In the genomic region with DNA sequence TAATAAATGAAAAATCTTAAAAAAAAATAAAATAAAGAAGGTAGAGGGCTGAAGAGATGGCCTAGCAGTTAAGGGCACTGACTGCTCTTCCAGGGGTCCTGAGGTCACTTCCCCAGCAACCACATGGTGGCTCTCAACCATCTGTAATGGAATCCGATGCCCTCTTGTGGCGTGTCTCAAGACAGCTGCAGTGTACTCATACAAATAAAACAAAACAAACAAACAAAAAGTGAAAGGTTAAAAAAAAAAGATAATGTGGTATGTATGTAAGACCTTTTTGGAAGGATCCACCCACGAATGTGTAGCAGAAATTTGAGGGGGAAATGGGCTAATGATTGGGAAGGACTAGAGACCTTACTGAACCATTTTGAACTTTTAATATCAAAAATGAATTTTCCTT, we compare ENCODE assay signal across 8 mouse cellular contexts. TPM values are rescaled to one million over a fixed set of nuclear protein-coding genes. Genes with fewer than 3 reads are reported as not detected.
DNase-seq lines count a peak whose midpoint lies in the region; ATAC-seq and TF ChIP-seq lines count a peak whose summit lies in the region.

No protein-coding gene starts in this region.

- peak; percentile 30; the same call in 1 of the 2 replicates for TF ChIP-seq CTCF in E14TG2a.4 (conservative IDR thresholded peaks at IDR 0.05; ENCODE audit: low read length)
- peak; percentile 55 for TF ChIP-seq CTCF in lung, adult 2 months (IDR thresholded peaks at IDR 0.05; ENCODE audit: insufficient read depth, low read length)
- peak; percentile 18; the same call in 1 of the 2 replicates for TF ChIP-seq CTCF in thymus, adult 2 months (IDR thresholded peaks at IDR 0.05; ENCODE audit: borderline replicate concordance, control insufficient read depth, extremely low read depth, insufficient read depth, low read length, poor library complexity)

- WGBS in heart, embryonic 16.5 days = 9% methylated on average over 3 of the region's 3 CpGs
- WGBS in lung, adult 2 months = 5% methylated on average over 3 of the region's 3 CpGs
- WGBS in thymus, adult 2 months = 6% methylated on average over 3 of the region's 3 CpGs

- TF ChIP-seq POLR2A in lung, adult 2 months (IDR thresholded peaks at IDR 0.05; ENCODE audit: borderline replicate concordance, extremely low read depth, low read depth, low read length) = no peak
- TF ChIP-seq POLR2A in thymus, adult 2 months (IDR thresholded peaks at IDR 0.05; ENCODE audit: control insufficient read depth, extremely low read depth, insufficient read depth, low read length, poor library complexity) = no peak

- no peak overlapping the region for H3K27ac ChIP-seq in heart, embryonic 16.5 days (ENCODE audit: low read length)
- H3K27ac ChIP-seq in thymus, adult 2 months (ENCODE audit: control insufficient read depth, insufficient read depth, low read length) = no peak overlapping the region

- H3K4me1 ChIP-seq in E14TG2a.4 (replicated peaks; ENCODE audit: low read depth, low read length) = peaks cover 15% of the 10 kb centered on the region
- H3K4me1 ChIP-seq in heart, embryonic 16.5 days (ENCODE audit: control insufficient read depth, insufficient read depth, low read length) = peaks cover 6% of the 10 kb centered on the region; the same call in 1 of the 2 replicates
- H3K4me1 ChIP-seq in lung, adult 2 months (ENCODE audit: control insufficient read depth, insufficient read depth, low read length) = no peaks in the 10 kb centered on the region
- no peaks in the 10 kb centered on the region for H3K4me1 ChIP-seq in thymus, adult 2 months (replicated peaks; ENCODE audit: control insufficient read depth, insufficient read depth, low read length)

- peak; percentile 16; the same call in 1 of the 2 replicates for ATAC-seq in erythroid progenitor cell, adult 5-6 weeks (replicated peaks; ENCODE audit: low FRiP score, poor library complexity, severe bottlenecking)
- ATAC-seq in heart, embryonic 16.5 days (replicated peaks; ENCODE audit: extremely low read depth, insufficient read depth, low FRiP score) = peak; percentile 23
- ATAC-seq in neutrophil, adult 5-6 weeks (ENCODE audit: extremely low read depth, insufficient number of reproducible peaks, low FRiP score, poor library complexity, severe bottlenecking) = 0 out of 2 replicates have a peak, but pooled peaks have one; percentile 27

- peak overlapping the region; percentile 73 for H3K9ac ChIP-seq in heart, embryonic 16.5 days (ENCODE audit: low read length)

- H3K36me3 ChIP-seq in E14TG2a.4 (ENCODE audit: insufficient read depth, low read length) = no peaks in the 10 kb centered on the region
- H3K36me3 ChIP-seq in heart, embryonic 16.5 days (ENCODE audit: control insufficient read depth, insufficient read depth) = peaks cover 3% of the 10 kb centered on the region
- no peaks in the 10 kb centered on the region for H3K36me3 ChIP-seq in thymus, adult 2 months (ENCODE audit: control insufficient read depth, insufficient read depth, low read length)

- peak overlapping the region; percentile 48; the same call in 1 of the 2 replicates for H3K4me3 ChIP-seq in E14TG2a.4 (replicated peaks; ENCODE audit: low read length)
- H3K4me3 ChIP-seq in heart, embryonic 16.5 days (ENCODE audit: low read length) = peak overlapping the region; percentile 59
- H3K4me3 ChIP-seq in lung, adult 2 months (replicated peaks; ENCODE audit: extremely low read depth, low read depth, low read length) = no peak overlapping the region
- H3K4me3 ChIP-seq in thymus, adult 2 months (ENCODE audit: control insufficient read depth, insufficient read depth, low read length) = no peak overlapping the region

- DNase-seq in brain, adult 2 months (ENCODE audit: low read depth, low spot score) = peak; percentile 72
- peak; percentile 70 to 74 for DNase-seq in kidney, postnatal 36 days
- DNase-seq in lung, adult 2 months = peak; percentile 16
- peak; percentile 59 for DNase-seq in thymus, adult 2 months

- H3K27me3 ChIP-seq in E14TG2a.4 (ENCODE audit: insufficient read depth, low read length) = no peaks in the 10 kb centered on the region
- H3K27me3 ChIP-seq in heart, embryonic 16.5 days (ENCODE audit: control insufficient read depth, insufficient read depth, low read length) = no peaks in the 10 kb centered on the region
- no peaks in the 10 kb centered on the region for H3K27me3 ChIP-seq in thymus, adult 2 months (ENCODE audit: control insufficient read depth, insufficient read depth, low read length)

- H3K4me2 ChIP-seq in heart, embryonic 16.5 days (ENCODE audit: low read depth, low read length) = peak overlapping the region; percentile 88

- peaks cover 19% of the 10 kb centered on the region for H3K9me3 ChIP-seq in E14TG2a.4 (ENCODE audit: low read length)
- no peaks in the 10 kb centered on the region for H3K9me3 ChIP-seq in heart, embryonic 16.5 days (replicated peaks; ENCODE audit: control insufficient read depth, low read length)

RNA-seq across cellular contexts. Expression of a gene that starts 0.5 kb away (rescaled TPM):
- total RNA-seq in erythroid progenitor cell, adult 5-6 weeks (2015; ENCODE audit: low replicate concordance) = 2.2 and 11.7 TPM in 2 replicates
- total RNA-seq in erythroid progenitor cell, adult 5-6 weeks (2017; ENCODE audit: low replicate concordance) = 0.51 TPM in 1 of 2 replicates, not detected in the other
- polyA plus RNA-seq in heart, embryonic 16.5 days (2015; fragmentation: Nextera tagmentation; extraction: Ambion mirVana) = not detected in 2 replicates
- polyA plus RNA-seq in lung, adult 2 months (2012; rRNA removed) = 3.4 and 4.1 TPM in 2 replicates
- 5.9 and 6.5 TPM in 2 replicates for total RNA-seq in neutrophil, adult 5-6 weeks (2017)
- 1.1 and 1.2 TPM in 2 replicates for polyA plus RNA-seq in thymus, adult 2 months (2012; rRNA removed)

RNA-seq across cellular contexts. Expression of a gene that starts 47.3 kb away (rescaled TPM):
- total RNA-seq in erythroid progenitor cell, adult 5-6 weeks (2015; ENCODE audit: low replicate concordance) = 1.4 and 3.4 TPM in 2 replicates
- 1.7 and 3.9 TPM in 2 replicates for total RNA-seq in erythroid progenitor cell, adult 5-6 weeks (2017; ENCODE audit: low replicate concordance)
- 7.0 and 7.5 TPM in 2 replicates for polyA plus RNA-seq in heart, embryonic 16.5 days (2015; fragmentation: Nextera tagmentation; extraction: Ambion mirVana)
- polyA plus RNA-seq in lung, adult 2 months (2012; rRNA removed) = 3.1 and 5.1 TPM in 2 replicates
- total RNA-seq in neutrophil, adult 5-6 weeks (2017) = 22.2 and 27.7 TPM in 2 replicates
- 3.3 and 3.9 TPM in 2 replicates for polyA plus RNA-seq in thymus, adult 2 months (2012; rRNA removed)

RNA-seq across cellular contexts. Expression of a gene that starts 57.7 kb away (rescaled TPM):
- not detected in 2 replicates for total RNA-seq in erythroid progenitor cell, adult 5-6 weeks (2015; ENCODE audit: low replicate concordance)
- total RNA-seq in erythroid progenitor cell, adult 5-6 weeks (2017; ENCODE audit: low replicate concordance) = not detected in 2 replicates
- 0.12 and 0.16 TPM in 2 replicates for polyA plus RNA-seq in heart, embryonic 16.5 days (2015; fragmentation: Nextera tagmentation; extraction: Ambion mirVana)
- 0.02 TPM in 1 of 2 replicates, not detected in the other for polyA plus RNA-seq in lung, adult 2 months (2012; rRNA removed)
- not detected in 2 replicates for total RNA-seq in neutrophil, adult 5-6 weeks (2017)
- 0.04 and 0.05 TPM in 2 replicates for polyA plus RNA-seq in thymus, adult 2 months (2012; rRNA removed)

Comparison
In these comparisons a context has a peak if more than half of its experiments do, and no peak if none do; other contexts are left out.
1. H3K4me3 ChIP-seq: peak in E14TG2a.4 (single experiment) and heart, embryonic 16.5 days (single experiment); none in lung, adult 2 months (single experiment) and thymus, adult 2 months (single experiment).
2. DNase-seq: peak in every context shown above with its lines; median percentile 72 in brain, adult 2 months; 72 in kidney, postnatal 36 days; 59 in thymus, adult 2 months; 16 in lung, adult 2 months.
3. Peak in every context shown above with its lines, with median percentiles within 50 percentile points of each other: CTCF ChIP-seq and ATAC-seq.